Mouse (Mus musculus) common myeloid progenitor, adult 5-6 weeks (primary cell): ENCODE results near the gene Lsm2. TPM values are rescaled to one million over a fixed set of nuclear protein-coding genes. Genes with fewer than 3 reads are reported as not detected.
A peak's percentile ranks its signal among the peaks of the same experiment; 100 is the strongest.
"Not testable (repeated sequence)": the region's sequence is repeated elsewhere in the genome, so short reads cannot be mapped to it uniquely, and the experiment has no call there.

Experiments used
- ATAC-seq: replicated peaks from 2 replicates; pipeline ENCODE4 v1.8.0; 2016; ENCODE audit warnings: low read depth, mild to moderate bottlenecking, moderate TSS enrichment, inconsistent platforms; ENCODE audit not compliant: poor library complexity, severe bottlenecking
- total RNA-seq: library from RNA; stranded (forward); fragments of 200-1000, 187-1606 nt; gene quantifications from 2 replicates; pipeline ENCODE4 v1.2.3, GENCODE M21; 2017

Gene Lsm2
- 26.9 and 34.1 TPM in 2 replicates for total RNA-seq

DNA sequence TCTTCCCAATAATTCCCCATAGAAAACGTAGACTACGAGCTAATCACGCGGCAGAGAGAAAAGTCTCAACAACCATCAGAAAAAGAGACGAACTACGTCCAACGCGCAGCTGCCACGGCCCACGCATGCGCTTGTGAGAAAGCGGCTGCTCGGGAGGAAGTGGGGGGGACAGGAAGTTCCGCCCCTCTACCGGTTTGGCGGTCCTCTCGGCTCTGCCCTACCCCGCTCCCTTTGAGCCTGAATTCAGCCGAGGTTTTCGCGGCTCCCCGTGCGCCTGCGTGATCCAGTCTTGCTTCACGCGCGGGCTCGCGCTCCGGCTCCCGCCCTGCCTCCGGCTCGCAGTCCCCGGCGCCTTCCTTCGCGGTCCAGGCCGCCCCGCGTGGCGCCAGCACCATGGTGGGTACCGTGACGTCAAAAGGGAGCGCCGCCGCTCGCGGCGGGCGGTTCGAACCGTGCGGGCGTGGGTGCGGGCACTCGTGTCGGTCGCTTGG is at the start of gene Lsm2:
Lsm2 (plus strand) TSS at position 173 of the 491 bp plus-strand sequence.
- ATAC-seq: peak; percentile 81

DNA sequence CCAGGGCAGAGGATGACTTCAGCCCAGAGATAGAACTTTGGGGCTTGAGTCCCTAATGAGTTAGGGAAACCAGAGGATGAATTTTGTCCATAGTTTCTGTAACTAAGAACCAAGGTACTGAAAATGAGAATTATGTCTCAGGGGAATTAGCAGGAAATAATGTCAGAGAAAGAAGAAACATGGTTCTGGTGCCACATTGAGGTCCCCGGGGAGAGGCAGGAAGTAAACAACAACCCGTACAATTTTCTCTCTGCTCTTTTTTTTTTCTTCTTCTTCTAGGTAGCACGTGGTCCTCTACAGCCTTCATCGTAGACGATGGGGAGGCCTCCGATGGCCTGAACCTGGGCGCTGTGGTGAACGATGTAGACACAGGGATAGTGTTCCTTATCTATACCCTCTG is 49.4 kb upstream of the Lsm2 start:
- ATAC-seq: no peak

DNA sequence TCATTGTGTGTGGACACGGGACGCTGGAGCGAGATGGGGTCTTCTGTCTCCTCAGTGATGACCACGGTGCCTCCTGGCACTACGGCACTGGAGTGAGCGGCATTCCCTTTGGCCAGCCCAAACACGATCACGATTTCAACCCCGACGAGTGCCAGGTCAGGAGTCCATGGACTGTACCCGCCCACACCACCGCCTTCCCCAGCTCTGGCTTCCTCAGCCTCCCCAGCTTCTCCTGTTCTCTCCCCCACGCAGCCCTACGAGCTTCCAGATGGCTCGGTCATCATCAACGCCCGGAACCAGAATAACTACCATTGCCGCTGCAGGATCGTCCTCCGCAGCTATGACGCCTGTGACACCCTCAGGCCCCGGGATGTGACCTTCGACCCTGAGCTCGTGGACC is 47.6 kb upstream of the Lsm2 start:
- ATAC-seq: no peak

DNA sequence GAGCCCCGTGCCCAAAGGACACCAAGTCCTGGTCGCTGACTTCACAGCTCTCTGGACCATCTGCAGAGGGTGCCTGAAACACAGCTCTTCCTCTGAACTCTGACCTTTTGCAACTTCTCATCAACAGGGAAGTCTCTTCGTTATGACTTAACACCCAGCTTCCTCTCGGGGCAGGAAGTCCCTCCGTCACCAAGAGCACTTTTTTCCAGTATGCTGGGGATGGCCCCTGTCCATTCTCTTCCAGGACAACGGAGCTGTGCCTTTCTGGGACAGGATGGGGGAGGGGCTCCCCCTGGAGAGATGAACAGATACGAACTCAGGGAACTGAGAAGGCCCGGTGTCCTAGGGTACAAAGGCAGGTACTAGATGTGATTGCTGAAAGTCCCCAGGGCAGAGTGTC is 46.8 kb upstream of the Lsm2 start:
- no peak for ATAC-seq

DNA sequence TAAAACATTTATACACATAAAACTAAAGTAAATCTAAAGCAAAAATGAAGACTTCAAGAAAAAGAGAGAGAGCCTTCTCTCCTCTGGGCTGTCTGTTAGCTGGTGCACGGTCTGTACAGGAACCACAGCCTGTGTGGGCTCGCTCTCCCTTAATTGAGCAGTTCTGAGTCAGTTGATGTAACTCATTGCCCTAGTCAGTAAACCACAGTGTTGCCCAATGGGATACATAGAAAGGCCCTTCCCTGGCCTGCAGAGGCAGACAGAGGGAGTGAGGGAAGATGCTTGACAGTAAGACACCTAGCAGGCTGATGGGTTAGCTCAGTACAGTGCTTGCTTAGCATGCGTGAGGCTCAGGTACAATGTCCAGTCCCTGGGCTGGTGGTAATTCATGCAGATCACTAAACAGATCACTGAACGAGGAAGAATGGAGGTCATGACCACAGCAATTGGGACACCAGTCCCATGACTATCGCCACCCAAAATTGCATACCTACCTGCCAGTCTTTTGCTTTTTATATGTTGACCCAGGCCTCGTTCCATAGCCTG is 43.6 kb upstream of the Lsm2 start:
- ATAC-seq: peak; percentile 24; the same call in 1 of the 2 replicates

DNA sequence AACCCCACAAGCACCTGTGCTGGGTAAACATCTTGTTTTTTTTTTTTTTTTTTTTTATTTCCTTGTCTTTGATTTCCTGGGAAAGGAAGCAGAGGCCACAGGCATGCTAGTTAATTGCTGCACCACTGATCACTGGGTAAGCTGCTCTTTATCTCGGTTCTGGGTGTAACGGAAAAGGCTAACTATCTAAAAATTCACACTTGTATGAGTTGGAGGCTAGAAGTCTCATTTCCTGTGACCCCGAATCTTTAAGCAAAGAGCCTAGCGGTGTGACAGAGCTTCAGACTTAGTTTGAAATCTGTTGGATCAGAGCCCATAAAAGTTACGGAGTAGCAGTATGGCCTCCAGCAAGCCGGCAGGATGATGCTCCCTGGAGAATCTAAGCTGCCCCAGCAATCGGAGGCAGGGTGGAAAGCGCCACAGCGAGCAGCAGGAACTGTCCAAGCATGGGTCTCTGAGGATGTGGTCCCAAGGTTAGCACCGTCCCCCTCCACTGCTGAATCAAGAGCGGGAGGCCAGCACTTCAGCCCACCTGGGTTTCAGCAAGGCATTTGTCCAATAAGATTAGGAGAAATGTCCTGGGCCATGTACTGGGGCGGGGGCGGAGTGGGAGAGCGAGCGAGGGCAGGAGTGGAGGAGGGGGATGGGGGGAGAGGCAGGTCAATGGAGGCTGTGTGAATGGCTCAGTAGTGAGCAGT is 40.2 kb upstream of the Lsm2 start:
- ATAC-seq: peak; percentile 63

DNA sequence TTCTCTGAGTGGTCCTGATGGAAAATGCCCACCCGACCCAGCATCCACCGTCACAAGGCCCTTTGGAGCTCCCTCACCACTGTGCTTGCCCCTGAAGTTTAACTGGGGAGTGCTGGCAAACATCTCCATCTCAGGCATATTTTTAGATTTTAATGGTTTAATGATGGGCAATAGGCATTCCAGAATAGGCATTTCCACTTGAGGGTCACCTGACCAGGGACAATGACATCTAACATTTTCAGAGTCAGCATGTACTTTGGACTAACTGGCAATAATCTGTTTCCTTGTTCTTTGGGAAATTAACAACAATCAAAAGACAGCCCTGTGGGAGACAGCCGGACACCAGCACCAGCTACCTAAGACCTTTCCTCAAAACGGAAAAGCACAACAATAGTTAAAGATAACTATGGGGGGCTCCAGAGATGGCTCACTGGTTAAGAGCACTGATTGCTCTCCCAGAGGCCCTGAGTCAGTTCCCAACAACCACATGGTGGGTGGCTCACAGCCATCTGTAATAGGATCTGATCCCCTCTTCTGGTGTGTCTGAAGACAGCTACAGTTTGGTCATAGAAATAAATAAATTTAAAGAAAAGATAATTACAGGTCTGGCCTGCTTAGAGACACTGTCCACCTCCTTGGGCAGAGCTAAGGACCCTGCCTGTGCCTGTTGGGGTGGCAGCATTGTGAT is 38.4 kb upstream of the Lsm2 start:
- no peak for ATAC-seq

DNA sequence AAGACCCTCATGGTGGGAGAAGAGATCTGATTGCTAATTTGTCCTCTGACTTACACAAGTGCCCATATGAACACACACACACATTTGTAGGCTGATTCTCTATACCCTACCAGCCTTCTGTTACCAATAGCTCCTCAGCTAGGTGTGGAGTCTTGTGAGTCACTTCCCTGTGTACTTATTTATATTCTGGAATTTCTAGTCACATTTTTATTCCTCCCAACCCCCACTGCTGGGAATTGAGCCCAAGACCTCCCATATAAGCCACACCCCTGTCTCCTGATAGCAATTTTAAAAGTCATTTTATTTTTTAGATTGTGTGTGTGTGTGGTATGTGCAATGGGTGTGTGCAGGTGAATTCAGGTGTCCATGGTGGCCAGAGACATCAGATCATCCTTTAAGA is 37.3 kb upstream of the Lsm2 start:
- no peak for ATAC-seq

DNA sequence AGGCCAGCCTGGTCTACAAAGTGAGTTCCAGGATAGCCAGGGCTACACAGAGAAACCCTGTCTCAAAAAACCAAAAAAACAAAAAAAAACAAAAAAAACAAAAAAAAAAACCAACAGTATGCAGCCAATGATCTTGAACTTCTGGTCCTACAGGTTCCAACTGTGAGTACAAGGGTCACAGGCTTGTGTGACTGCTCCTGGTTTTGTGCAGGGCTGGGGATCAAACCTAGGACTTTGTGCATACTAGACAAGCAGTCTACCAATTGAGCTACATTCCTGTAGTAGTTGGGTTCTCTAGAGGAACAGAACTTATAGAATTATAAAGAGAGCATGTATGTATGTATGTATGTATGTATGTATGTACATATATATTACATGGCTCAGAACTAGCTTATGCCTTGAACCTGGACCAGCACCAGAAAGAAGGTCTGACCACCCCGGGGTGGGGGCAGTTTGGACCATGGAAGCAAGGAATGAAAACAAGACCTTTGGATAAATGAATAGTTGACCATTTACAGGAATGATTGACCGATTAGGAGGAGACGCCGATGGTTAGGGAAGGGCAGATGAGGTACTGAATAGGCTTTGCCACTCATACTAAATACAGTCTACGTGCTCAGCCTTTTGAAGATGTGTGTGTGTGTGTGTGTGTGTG is 35.0 kb upstream of the Lsm2 start:
- ATAC-seq: no peak

DNA sequence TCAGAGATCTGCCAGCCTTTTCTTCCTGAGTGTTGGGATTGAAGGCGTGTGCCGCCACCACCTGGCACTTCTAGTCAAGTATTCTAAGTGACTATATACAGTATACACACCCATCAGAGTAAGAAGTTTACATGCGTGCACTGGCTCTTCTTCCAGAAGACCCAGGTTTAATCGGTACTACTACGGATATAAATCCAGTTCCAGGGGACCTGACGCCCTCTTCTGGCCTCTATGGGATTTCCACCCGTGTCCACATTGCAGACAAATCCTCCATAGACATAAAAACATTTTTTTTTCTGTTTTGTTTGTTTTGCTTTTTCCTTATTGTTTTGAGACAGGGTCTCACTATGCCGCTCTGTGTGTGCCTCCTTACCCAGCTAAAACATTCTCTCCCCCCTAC is 34.1 kb upstream of the Lsm2 start:
- no peak for ATAC-seq

DNA sequence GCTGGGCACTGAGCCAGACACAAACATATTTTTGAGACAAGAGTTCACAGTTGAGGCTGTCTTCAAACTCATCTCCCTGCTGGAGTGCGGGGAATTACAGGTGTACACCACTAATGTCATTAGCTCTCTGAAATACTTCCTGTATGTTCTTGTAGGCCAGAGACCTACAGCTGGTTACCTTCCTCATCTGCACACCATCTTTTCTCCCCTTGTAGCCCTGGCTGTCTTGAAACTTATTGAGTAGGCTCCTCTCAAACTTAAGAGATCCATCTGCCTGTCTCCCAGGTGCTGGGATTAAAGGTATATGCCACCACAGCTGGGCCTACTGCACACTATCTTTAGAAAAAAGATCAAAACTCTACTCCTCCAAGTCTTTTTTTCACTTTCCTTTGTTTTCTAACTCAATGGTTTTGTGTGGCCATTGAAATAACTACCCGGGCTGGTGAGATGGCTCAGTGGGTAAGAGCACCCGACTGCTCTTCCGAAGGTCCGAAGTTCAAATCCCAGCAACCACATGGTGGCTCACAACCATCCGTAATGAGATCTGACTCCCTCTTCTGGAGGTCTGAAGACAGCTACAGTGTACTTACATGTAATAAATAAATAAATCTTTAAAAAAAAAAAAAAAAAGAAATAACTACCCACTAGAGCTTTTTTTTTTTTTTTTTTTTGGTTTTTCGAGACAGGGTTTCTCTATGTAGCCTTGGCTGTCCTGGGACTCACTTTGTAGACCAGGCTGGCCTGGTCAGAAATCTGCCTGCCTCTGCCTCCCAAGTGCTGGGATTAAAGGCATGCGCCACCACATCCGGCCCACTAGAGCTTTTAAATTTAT is 32.7 kb upstream of the Lsm2 start:
- not testable (repeated sequence) for ATAC-seq

DNA sequence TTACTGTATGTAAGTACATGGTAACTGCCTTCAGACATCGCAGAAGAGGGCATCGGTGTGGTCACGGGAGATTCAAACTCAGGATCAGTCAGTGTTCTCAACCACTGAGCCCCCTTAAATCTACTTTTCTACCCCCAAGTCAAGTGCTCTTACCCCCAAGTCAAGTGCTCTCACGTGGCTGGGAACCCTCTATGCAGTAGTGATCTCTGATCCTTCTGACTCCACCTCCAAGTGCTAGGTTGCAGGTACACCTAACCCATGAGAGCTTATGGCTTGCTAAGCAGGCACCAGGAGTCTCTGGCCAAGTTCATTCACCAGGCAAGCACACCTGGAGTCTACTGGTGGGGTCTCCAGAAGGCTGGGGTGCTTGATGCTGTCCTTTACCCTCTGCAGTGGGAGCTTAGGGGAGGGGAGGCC is 32.1 kb upstream of the Lsm2 start:
- no peak for ATAC-seq

DNA sequence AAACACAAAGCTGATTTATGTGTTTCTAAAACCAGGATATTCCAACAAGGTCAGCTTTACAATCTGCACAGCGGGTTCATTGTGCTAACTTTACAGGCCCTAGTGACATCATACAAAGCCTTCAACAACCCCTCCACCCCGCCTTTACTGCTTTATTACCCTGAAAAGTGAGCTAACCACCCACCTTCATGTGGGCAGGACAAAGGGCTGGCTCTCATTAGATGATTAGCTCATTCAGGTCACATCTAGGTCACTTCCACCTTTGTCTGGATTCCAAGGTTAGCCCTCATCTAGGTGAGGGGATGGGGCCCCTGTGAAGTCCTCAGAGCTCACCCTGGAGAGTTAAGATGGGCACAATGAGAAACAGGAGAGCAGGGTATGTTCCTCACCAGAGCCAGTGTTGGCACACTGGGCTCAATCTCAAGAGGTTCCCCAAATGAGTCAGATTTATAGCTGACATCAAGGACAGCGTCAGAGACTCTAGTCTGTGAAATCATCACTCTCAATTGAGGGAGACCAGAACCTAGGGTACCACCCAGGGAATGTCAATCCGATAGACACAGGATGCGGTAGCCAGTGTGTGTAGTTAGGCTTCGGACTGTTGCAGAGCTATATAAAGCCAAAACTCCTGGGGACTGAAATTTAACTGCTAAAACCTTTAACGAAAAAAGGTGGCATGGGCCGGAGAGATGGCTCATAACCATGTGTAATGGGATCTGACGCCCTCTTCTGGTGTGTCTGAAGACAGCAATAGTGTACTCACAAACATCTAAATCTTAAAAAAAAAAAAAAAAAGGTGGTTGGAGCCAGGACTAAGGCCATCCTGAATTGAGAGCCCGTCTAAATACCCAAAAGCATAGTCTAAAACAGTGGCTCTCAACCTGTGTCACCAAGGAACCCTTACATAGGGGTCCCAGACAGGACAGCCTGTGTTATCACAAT is 30.9 kb upstream of the Lsm2 start:
- no peak for ATAC-seq

DNA sequence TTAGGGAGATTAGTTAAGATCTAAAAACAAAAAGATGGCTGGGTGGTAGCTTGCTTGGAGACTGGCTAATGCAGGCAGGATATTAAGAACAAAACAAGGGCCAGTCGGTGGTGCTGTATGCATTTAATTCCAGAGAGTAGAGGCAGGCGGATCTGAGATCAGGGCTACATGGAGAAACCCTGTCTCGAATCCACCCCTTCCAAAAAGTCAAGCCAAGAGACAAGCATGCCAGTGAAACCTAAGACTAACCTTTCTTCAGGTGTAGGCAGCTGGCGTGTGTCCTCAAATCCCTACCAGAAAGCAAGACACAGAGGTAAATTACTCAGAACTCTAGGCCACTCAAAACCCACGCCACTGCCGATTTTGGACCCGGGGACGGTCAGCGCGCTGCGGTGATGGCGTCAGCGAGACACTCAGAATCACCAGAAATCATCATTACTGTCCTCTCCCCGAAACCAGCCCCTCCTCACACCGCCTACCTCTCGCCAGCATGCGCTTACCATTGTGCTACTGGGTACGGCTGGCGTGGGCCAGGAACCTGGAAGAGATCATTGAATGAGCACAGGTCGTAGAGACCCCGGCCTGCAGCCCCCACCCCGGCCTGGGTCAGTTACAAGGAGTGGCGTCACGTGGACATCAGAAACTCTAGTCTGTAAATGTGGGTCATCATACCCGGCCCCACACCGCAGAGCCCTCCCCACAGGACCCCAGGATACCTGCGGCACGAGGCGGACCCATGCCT is 29.9 kb upstream of the Lsm2 start:
- ATAC-seq: no peak

DNA sequence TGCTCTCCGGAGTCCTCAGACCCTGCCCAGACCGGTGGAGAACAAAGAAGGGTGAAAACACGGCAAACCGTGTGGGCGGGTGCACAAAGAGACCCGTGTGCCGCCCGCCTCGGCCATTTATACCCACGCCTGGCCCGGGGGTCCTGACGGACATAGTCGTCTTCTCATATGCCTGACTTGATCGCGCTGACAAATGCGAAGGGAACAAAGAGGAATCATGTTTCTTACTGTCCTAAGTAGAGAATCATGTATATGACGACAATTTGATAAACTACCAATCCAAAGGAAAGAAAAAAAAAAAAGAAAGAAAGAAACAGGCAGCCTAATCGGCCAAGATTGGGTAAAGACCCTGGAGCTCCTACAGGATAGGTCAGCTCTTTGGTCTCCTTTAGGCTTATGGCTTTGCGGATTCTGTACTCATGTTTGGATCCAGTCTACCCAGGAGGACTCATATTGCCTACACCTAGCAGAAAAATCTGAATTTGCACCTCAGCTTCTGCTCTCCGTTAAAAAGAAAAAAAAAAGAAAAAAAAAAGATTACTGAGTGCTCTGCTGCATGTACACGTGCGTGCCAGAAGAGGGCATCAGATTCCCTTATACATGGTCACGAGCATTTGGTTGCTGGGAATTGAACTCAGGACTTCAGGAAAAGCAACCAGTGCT is 29.2 kb upstream of the Lsm2 start:
- ATAC-seq: peak; percentile 81

DNA sequence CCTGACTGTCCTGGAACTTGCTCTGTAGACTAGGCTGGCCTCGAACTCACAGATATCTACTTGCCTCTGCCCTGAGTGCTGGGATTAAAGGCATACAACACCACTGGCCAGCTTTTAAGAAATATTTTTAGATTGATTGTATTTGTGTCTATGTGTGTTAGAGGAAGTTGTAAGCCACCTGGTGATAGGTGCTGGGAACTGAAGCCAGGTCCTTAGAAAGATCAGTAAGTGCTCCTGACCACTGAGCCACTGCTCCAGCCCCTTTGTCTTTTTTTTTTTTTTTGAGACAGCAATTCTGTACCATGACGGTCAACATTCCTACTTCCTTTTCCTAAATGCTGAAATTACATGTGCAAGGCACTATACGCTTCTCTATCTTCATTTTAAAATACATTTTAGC is 28.4 kb upstream of the Lsm2 start:
- ATAC-seq: no peak

DNA sequence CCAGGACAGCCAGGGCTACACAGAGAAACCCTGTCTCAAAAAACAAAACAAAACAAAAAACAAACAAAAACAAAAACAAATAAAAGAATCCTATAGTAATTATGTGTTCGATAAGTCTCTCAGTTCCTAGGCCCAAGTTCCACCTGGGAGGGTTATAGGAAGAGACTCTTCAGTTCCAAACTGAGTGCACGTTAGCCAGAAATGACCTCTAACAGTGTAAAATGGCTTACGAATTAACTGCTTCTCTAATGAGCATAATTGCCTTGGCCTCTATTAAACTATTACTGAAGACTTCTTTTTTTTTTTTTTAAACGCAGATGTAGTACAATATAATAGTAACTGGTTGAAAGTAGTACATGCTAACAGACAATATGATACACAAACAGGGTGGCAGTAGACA is 27.8 kb upstream of the Lsm2 start:
- no peak for ATAC-seq

DNA sequence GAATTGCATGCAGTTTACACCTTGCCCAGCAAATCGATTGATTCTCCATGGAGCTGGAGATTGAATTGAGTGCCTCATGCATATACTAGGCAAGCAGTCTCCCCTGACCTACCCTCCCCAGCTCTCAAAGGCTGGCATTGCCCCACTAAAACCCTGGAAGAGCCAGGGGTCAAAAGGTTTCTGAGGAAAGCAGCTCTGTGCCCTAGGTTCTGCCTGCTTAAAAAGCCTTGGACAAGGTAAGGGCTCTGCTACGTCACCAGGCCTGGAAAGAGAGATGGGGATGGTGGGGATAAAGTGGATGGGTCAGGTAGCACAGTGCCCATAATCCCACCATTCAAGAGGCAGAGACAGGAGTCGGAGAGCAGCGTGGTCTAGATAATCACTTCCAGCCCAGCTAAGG is 26.8 kb upstream of the Lsm2 start:
- no peak for ATAC-seq
